Mouse (Mus musculus) midbrain, embryonic 14.5 days (tissue): Measurements from ENCODE around the gene Lmln. TPM values are rescaled to one million over a fixed set of nuclear protein-coding genes. Genes with fewer than 3 reads are reported as not detected.
"Not testable (repeated sequence)": the region's sequence is repeated elsewhere in the genome, so short reads cannot be mapped to it uniquely, and the experiment has no call there.

Experiments used
- ATAC-seq: fragments of 200-750 bp; cut with Nextera tagmentation; 2 replicates; pipeline ENCODE4 v1.8.0; 2017; ENCODE audit warnings: moderate number of reproducible peaks, moderate library complexity; ENCODE audit not compliant: low FRiP score, low TSS enrichment
- DNase-seq: peaks from one replicate; pipeline ENCODE4 v3.0.0-alpha.2; 2015
- H3K27ac ChIP-seq: fragments of 300-500 bp; sonication (generic); replicated peaks from 2 replicates; pipeline ENCODE4 v1.5.1; 2014; ENCODE audit warnings: mild to moderate bottlenecking, low read depth, low read length, moderate library complexity
- H3K27me3 ChIP-seq: fragments of 300-500 bp; sonication (generic); 2 replicates; pipeline ENCODE4 v1.6.1; 2014; ENCODE audit warnings: low read length, control low read depth, mixed read lengths; ENCODE audit not compliant: control insufficient read depth, insufficient read depth
- H3K36me3 ChIP-seq: fragments of 300-500 bp; sonication (generic); 2 replicates; pipeline ENCODE4 v1.6.1; 2014; ENCODE audit warnings: low read length, control low read depth; ENCODE audit not compliant: control insufficient read depth, insufficient read depth
- H3K4me1 ChIP-seq: fragments of 300-500 bp; sonication (generic); 2 replicates; pipeline ENCODE4 v1.6.1; 2014; ENCODE audit warnings: mild to moderate bottlenecking, antibody characterized with exemption, low read length, control low read depth; ENCODE audit not compliant: control insufficient read depth, insufficient read depth
- H3K4me2 ChIP-seq: fragments of 300-500 bp; sonication (generic); 2 replicates; pipeline ENCODE4 v1.6.1; 2014; ENCODE audit warnings: mild to moderate bottlenecking, low read length, moderate library complexity
- H3K4me3 ChIP-seq: fragments of 300-500 bp; sonication (generic); replicated peaks from 2 replicates; pipeline ENCODE4 v1.5.1; 2014; ENCODE audit warnings: low read depth, low read length
- H3K9ac ChIP-seq: fragments of 300-500 bp; sonication (generic); replicated peaks from 2 replicates; pipeline ENCODE4 v1.6.1; 2014; ENCODE audit warnings: mild to moderate bottlenecking, low read length, moderate library complexity
- H3K9me3 ChIP-seq: fragments of 300-500 bp; sonication (generic); 2 replicates; pipeline ENCODE4 v1.6.1; 2016; ENCODE audit warnings: low read length, control low read depth, mixed read lengths; ENCODE audit not compliant: control insufficient read depth
- WGBS: fragments of 180-500 bp; shearing (Covaris S2); extraction: QIAGEN DNeasy Blood & Tissue Kit; methylation state at CpG from one replicate; pipeline ENCODE4 v1.1.7; 2014; 5-methylcytosine and 5-hydroxymethylcytosine counted together
- polyA plus RNA-seq: library from polyadenylated mRNA; unstranded; fragments of >200 nt; fragmentation: Nextera tagmentation; extraction: Ambion mirVana; gene quantifications from 2 replicates; pipeline ENCODE4 v1.2.1, GENCODE M21; 2014

Gene Lmln
- polyA plus RNA-seq, 1 experiment from 2014 or later = 3.2 TPM

- Histone ChIP-seq H3K27ac (no peak overlapping the region), H3K4me1 (no peaks in the 10 kb centered on the region), H3K9ac (no peak overlapping the region), H3K27me3 (no peaks in the 10 kb centered on the region), H3K36me3 (no peaks in the 10 kb centered on the region), H3K4me2 (no peak overlapping the region), H3K9me3 (no peaks in the 10 kb centered on the region), H3K4me3 (no peak overlapping the region)
- no peak for ATAC-seq
- 86% methylated on average over 13 of the region's 13 CpGs for WGBS
- DNase-seq = no peak
These were observed 70.9 kb downstream of the Lmln start for GRCm38 (mm10) chr16:33133186-33133585.

GRCm38 (mm10) chr16:33135167-33135566, 72.8 kb downstream of the Lmln start:
- 76% methylated on average over 4 of the region's 4 CpGs for WGBS
- DNase-seq (peak; percentile 30), ATAC-seq (no peak)
- Histone ChIP-seq H3K27me3 (no peaks in the 10 kb centered on the region), H3K9ac (no peak overlapping the region), H3K4me3 (no peak overlapping the region), H3K27ac (no peak overlapping the region), H3K9me3 (no peaks in the 10 kb centered on the region), H3K4me2 (no peak overlapping the region), H3K36me3 (no peaks in the 10 kb centered on the region), H3K4me1 (no peaks in the 10 kb centered on the region)

- not testable (repeated sequence) for DNase-seq, H3K4me2 ChIP-seq, H3K27me3 ChIP-seq, ATAC-seq, H3K27ac ChIP-seq, H3K9me3 ChIP-seq, H3K4me1 ChIP-seq, H3K4me3 ChIP-seq, H3K9ac ChIP-seq, H3K36me3 ChIP-seq
- 85% methylated on average over 6 of the region's 7 CpGs for WGBS
These were observed 76.7 kb downstream of the Lmln start for GRCm38 (mm10) chr16:33139061-33139460.

GRCm38 (mm10) chr16:33141758-33142280, 79.5 kb downstream of the Lmln start:
- Histone ChIP-seq H3K4me3 (no peak overlapping the region), H3K27me3 (no peaks in the 10 kb centered on the region), H3K9me3 (no peaks in the 10 kb centered on the region), H3K4me2 (no peak overlapping the region), H3K27ac (no peak overlapping the region), H3K36me3 (no peaks in the 10 kb centered on the region), H3K9ac (no peak overlapping the region), H3K4me1 (no peaks in the 10 kb centered on the region)
- DNase-seq (no peak), ATAC-seq (no peak)
- 31% methylated on average over 3 of the region's 3 CpGs for WGBS

GRCm38 (mm10) chr16:33143452-33143851, 81.1 kb downstream of the Lmln start:
- no peaks in the 10 kb centered on the region for H3K27me3 ChIP-seq
- WGBS = 77% methylated on average over 2 of the region's 2 CpGs
- no peak for ATAC-seq

GRCm38 (mm10) chr16:33146185-33146584, 83.9 kb downstream of the Lmln start:
- 98% methylated on average over 3 of the region's 3 CpGs for WGBS
- no peak overlapping the region for H3K27ac ChIP-seq
- H3K4me2 ChIP-seq = no peak overlapping the region
- H3K9ac ChIP-seq = no peak overlapping the region
- no peaks in the 10 kb centered on the region for H3K36me3 ChIP-seq
- ATAC-seq (no peak), DNase-seq (no peak)
- H3K27me3 ChIP-seq = no peaks in the 10 kb centered on the region
- no peak overlapping the region for H3K4me3 ChIP-seq
- no peaks in the 10 kb centered on the region for H3K4me1 ChIP-seq
- H3K9me3 ChIP-seq = no peaks in the 10 kb centered on the region

More at GRCm38 (mm10) chr16:33143452-33143851, 81.1 kb downstream of the Lmln start:
- H3K36me3 ChIP-seq = no peaks in the 10 kb centered on the region
- no peak overlapping the region for H3K9ac ChIP-seq
- H3K4me1 ChIP-seq = no peaks in the 10 kb centered on the region
- H3K4me2 ChIP-seq = no peak overlapping the region
- H3K9me3 ChIP-seq = no peaks in the 10 kb centered on the region
- H3K4me3 ChIP-seq = no peak overlapping the region
- DNase-seq = no peak
- H3K27ac ChIP-seq = no peak overlapping the region

- no peak overlapping the region for H3K9ac ChIP-seq
- ATAC-seq (no peak), DNase-seq (no peak)
- no peak overlapping the region for H3K4me3 ChIP-seq
- no peaks in the 10 kb centered on the region for H3K27me3 ChIP-seq
- H3K27ac ChIP-seq = no peak overlapping the region
- WGBS = 86% methylated on average over 4 of the region's 4 CpGs
- no peaks in the 10 kb centered on the region for H3K9me3 ChIP-seq
- H3K36me3 ChIP-seq = no peaks in the 10 kb centered on the region
- H3K4me2 ChIP-seq = no peak overlapping the region
- no peaks in the 10 kb centered on the region for H3K4me1 ChIP-seq
These were observed 85.8 kb downstream of the Lmln start for GRCm38 (mm10) chr16:33148135-33148534.

GRCm38 (mm10) chr16:33150875-33151274, 88.6 kb downstream of the Lmln start:
- H3K4me1 ChIP-seq, DNase-seq, H3K9me3 ChIP-seq, H3K9ac ChIP-seq, H3K36me3 ChIP-seq, H3K4me3 ChIP-seq, H3K27ac ChIP-seq, H3K4me2 ChIP-seq, ATAC-seq, H3K27me3 ChIP-seq: not testable (repeated sequence)
- WGBS = 79% methylated on average over 9 of the region's 9 CpGs

- WGBS = 82% methylated on average over 8 of the region's 8 CpGs
- Histone ChIP-seq H3K27me3 (no peaks in the 10 kb centered on the region), H3K9ac (no peak overlapping the region), H3K4me3 (no peak overlapping the region), H3K4me1 (no peaks in the 10 kb centered on the region), H3K4me2 (no peak overlapping the region), H3K36me3 (no peaks in the 10 kb centered on the region), H3K9me3 (no peaks in the 10 kb centered on the region), H3K27ac (no peak overlapping the region)
- DNase-seq (no peak), ATAC-seq (no peak)
These were observed 89.2 kb downstream of the Lmln start for GRCm38 (mm10) chr16:33151558-33151957.
